Mouse (Mus musculus) forebrain, embryonic 13.5 days (tissue): Measurements from ENCODE around the gene Erc2. TPM values are rescaled to one million over a fixed set of nuclear protein-coding genes. Genes with fewer than 3 reads are reported as not detected.

Experiments
- ATAC-seq: fragments of 200-750 bp; cut with Nextera tagmentation; 2 replicates; pipeline ENCODE4 v1.8.0; 2017
- H3K27ac ChIP-seq: fragments of 300-500 bp; sonication (generic); 2 replicates; pipeline ENCODE4 v1.5.1; 2015; ENCODE audit warnings: inconsistent platforms, mild to moderate bottlenecking, moderate library complexity
- H3K27me3 ChIP-seq: fragments of 300-500 bp; sonication (generic); 2 replicates; pipeline ENCODE4 v1.6.1; 2015; ENCODE audit warnings: mild to moderate bottlenecking, inconsistent platforms
- H3K36me3 ChIP-seq: fragments of 300-500 bp; sonication (generic); 2 replicates; pipeline ENCODE4 v1.6.1; 2015; ENCODE audit warnings: mild to moderate bottlenecking, inconsistent platforms; ENCODE audit not compliant: poor library complexity, severe bottlenecking
- H3K4me1 ChIP-seq: fragments of 300-500 bp; sonication (generic); 2 replicates; pipeline ENCODE4 v1.6.1; 2015; ENCODE audit warnings: inconsistent platforms
- H3K4me2 ChIP-seq: fragments of 300-500 bp; sonication (generic); 2 replicates; pipeline ENCODE4 v1.6.1; 2015; ENCODE audit warnings: inconsistent platforms, mild to moderate bottlenecking, moderate library complexity
- H3K4me3 ChIP-seq: fragments of 300-500 bp; sonication (generic); 2 replicates; pipeline ENCODE4 v1.5.1; 2015; ENCODE audit warnings: mild to moderate bottlenecking, inconsistent platforms
- H3K9ac ChIP-seq: fragments of 300-500 bp; sonication (generic); 2 replicates; pipeline ENCODE4 v1.6.1; 2015; ENCODE audit warnings: mild to moderate bottlenecking, inconsistent platforms
- H3K9me3 ChIP-seq: fragments of 300-500 bp; sonication (generic); replicated peaks from 2 replicates; pipeline ENCODE4 v1.6.1; 2016; ENCODE audit warnings: inconsistent platforms
- WGBS: fragments of 180-500 bp; shearing (Covaris S2); methylation state at CpG from one replicate; pipeline ENCODE4 v1.1.7; 2015; 5-methylcytosine and 5-hydroxymethylcytosine counted together
- polyA plus RNA-seq: library from polyadenylated mRNA; unstranded; fragments of >200 nt; fragmentation: Nextera tagmentation; extraction: Ambion mirVana; gene quantifications from 2 replicates; pipeline ENCODE4 v1.2.1, GENCODE M21; 2015

Gene Erc2
- polyA plus RNA-seq, 1 experiment from 2014 or later = 49.8 TPM

DNA sequence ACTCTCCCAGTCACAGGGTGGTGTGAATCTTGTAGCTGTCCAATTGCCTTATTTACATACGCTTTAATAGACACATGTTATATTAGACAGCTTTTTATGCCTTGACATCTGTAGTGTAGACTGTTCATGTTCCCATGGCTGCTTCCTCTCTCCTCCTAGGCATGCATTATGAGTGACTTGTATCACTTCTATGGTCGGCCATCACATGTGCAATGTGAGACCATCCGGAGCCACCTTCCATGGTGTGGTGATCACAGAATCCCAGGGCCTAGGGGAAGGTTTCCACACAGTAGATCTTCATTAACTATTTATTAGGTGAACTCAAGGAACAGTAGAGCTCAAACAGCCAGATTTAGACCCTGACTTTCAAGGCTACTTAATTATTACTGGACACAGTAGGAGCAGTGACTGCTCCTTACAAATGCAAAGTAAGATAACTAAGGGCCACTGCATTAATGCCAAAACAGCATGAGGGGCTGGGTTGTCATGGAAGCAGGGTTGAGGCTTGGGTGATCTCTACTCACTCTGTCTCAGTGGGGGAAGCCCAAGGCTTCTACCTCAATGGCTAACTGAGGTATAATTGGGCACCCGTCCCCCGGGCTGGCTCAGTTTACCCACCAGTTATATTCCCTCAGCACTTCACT lies 7.3 kb downstream of the Erc2 start:
- 56% methylated on average over 5 of the region's 5 CpGs for WGBS
- no peak for ATAC-seq
- peaks cover 20% of the 10 kb centered on the region; the same call in 1 of the 2 replicates for H3K4me1 ChIP-seq

DNA sequence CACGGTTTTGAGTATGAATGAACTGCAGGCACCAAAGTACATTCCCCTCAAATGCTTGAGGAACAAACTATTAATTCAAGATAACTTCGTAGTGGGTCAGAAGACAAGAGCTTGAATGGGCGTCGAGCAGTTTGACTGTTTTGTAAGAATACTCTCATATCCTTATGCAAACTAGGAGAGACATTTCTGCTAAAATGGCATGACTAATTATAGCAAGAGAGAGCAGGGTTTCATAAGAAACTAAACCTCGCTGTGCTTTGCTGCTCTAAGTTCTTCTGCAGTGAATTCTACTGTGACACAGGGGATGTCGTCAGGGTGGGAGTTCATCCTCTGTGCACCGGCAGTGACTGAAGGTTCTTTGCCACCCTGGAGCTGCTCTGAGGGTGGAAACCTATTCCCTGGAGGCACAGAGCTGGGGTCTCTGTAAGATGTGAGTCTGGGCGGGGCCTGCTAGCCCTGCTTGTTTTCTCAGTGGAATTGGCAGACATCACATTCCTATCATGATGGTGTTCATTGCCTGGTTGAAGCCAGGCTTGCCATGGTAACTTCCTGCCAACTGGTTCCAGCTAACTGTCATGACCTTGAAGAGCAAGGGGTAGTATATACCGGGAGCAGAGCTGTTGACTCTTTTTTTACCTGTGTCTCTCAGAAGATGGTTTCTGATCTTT lies 8.9 kb downstream of the Erc2 start:
- no peak for ATAC-seq
- Histone ChIP-seq H3K9ac (no peak overlapping the region), H3K27me3 (no peaks in the 10 kb centered on the region)

More for the DNA sequence above, 7.3 kb downstream of the Erc2 start:
- Histone ChIP-seq H3K9ac (no peak overlapping the region), H3K36me3 (no peaks in the 10 kb centered on the region), H3K27ac (no peak overlapping the region), H3K4me2 (0 out of 2 replicates have a peak overlapping the region, but pooled peaks have one; percentile 8), H3K4me3 (no peak overlapping the region), H3K9me3 (no peaks in the 10 kb centered on the region), H3K27me3 (no peaks in the 10 kb centered on the region)

GRCm38 (mm10) chr14:27634761-27635160 lies 12.5 kb downstream of the Erc2 start:
- Histone ChIP-seq H3K36me3 (no peaks in the 10 kb centered on the region; the same call in 1 of the 2 replicates), H3K27ac (no peak overlapping the region), H3K9me3 (no peaks in the 10 kb centered on the region), H3K27me3 (no peaks in the 10 kb centered on the region), H3K4me3 (no peak overlapping the region), H3K4me1 (peaks cover 12% of the 10 kb centered on the region; the same call in 1 of the 2 replicates), H3K4me2 (no peak overlapping the region), H3K9ac (no peak overlapping the region)
- WGBS = 88% methylated on average over 6 of the region's 6 CpGs
- ATAC-seq = no peak

More for the DNA sequence above, 8.9 kb downstream of the Erc2 start:
- Histone ChIP-seq H3K4me3 (no peak overlapping the region), H3K9me3 (no peaks in the 10 kb centered on the region), H3K36me3 (no peaks in the 10 kb centered on the region), H3K4me2 (no peak overlapping the region), H3K4me1 (peaks cover 18% of the 10 kb centered on the region; the same call in 1 of the 2 replicates), H3K27ac (no peak overlapping the region)
- 75% methylated on average over 9 of the region's 9 CpGs for WGBS

DNA sequence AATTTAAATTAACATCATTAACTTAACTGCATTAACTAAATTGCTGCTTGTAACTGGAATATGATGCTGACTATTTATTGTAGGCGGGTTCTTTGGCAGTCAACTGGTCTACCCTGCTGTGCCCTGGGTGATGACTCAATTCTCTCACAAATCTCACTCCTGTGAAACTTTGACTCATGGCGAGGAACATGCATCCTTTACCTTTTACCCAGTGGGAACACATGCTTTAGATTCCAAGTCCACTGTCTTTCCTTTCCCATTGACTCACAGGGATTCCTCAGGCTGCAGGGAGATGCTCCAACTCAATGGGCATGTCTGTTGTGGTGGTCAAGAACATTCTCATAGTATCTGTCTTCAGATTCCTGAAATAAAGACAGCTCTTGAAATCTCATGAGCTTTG lies 14.3 kb downstream of the Erc2 start:
- Histone ChIP-seq H3K4me3 (no peak overlapping the region), H3K9me3 (no peaks in the 10 kb centered on the region), H3K27me3 (no peaks in the 10 kb centered on the region), H3K4me2 (no peak overlapping the region), H3K4me1 (no peaks in the 10 kb centered on the region), H3K36me3 (no peaks in the 10 kb centered on the region; the same call in 1 of the 2 replicates), H3K9ac (no peak overlapping the region), H3K27ac (no peak overlapping the region)
- 89% methylated on average over 2 of the region's 2 CpGs for WGBS
- no peak for ATAC-seq

DNA sequence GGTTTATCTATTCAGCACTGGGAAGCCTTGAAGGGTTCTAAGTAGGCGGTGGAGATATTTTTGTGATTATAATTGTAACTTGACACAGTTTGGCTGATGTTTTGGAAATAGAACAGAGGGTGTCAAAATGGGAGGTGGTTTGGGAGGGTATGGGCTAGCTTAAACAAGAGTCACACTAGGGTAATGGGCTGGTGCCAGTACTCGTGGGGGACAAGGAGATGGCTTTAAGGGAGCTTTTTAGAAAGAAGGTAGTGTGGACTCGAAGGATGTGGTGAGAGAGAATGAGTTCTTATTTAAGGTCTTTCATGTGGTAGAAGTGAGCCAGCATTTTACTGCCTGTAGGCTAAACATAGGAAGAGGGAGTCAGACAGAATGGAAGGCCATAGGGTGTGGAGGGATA lies 19.2 kb downstream of the Erc2 start:
- 86% methylated on average over 3 of the region's 3 CpGs for WGBS
- no peak overlapping the region for H3K4me3 ChIP-seq
- no peak for ATAC-seq

GRCm38 (mm10) chr14:27642981-27643380 lies 20.8 kb downstream of the Erc2 start:
- no peak overlapping the region for H3K27ac ChIP-seq
- no peaks in the 10 kb centered on the region for H3K4me1 ChIP-seq
- no peaks in the 10 kb centered on the region; the same call in 1 of the 2 replicates for H3K36me3 ChIP-seq
- H3K9ac ChIP-seq = no peak overlapping the region
- no peak overlapping the region for H3K4me2 ChIP-seq
- 68% methylated on average over 2 of the region's 2 CpGs for WGBS
- H3K27me3 ChIP-seq = no peaks in the 10 kb centered on the region
- H3K9me3 ChIP-seq = no peaks in the 10 kb centered on the region
- no peak overlapping the region for H3K4me3 ChIP-seq
- no peak for ATAC-seq

More for the DNA sequence above, 19.2 kb downstream of the Erc2 start:
- H3K4me1 ChIP-seq = no peaks in the 10 kb centered on the region
- no peaks in the 10 kb centered on the region for H3K9me3 ChIP-seq
- no peaks in the 10 kb centered on the region; the same call in 1 of the 2 replicates for H3K36me3 ChIP-seq
- no peak overlapping the region for H3K9ac ChIP-seq
- no peaks in the 10 kb centered on the region for H3K27me3 ChIP-seq
- no peak overlapping the region for H3K4me2 ChIP-seq
- no peak overlapping the region for H3K27ac ChIP-seq

DNA sequence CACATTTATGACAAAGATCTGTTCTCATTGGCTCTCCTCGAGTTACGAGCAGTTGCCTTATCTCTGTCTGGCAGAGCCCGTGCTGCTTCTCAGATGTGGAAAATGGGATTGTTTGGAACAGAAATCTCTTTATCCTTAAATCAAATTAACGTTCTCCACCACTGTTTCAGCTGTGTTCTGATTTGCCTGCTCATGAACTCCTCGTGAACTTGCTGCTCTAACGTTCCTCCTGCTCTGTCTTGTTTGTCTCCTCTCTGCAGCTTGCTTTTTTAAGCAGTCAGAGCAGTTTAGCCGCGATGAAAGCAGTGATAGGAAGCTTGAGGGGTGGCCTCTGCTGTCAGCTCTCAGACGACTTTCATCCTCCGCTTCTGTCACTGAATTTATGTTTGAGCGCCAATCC lies 32.4 kb downstream of the Erc2 start:
- no peak overlapping the region for H3K4me2 ChIP-seq
- 78% methylated on average over 11 of the region's 11 CpGs for WGBS
- ATAC-seq = no peak

DNA sequence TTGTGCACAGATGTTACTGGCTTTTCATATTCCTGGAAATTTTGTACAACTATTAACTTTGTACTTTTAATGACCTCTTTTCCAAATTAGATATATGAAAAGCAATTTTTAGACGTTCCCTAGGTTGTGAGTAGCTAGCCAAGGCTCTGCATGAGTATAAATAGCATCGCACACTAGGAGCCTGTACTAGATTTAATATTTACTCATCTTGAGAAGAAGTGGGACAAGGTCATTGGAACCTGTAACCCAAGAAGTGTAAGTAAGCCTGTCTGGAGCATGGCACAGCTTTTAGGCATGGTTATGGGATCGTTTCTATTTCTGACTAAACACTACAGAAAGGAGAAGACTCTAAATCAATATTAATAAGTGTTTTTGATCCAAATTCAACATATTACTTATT lies 36.4 kb downstream of the Erc2 start:
- 92% methylated on average over 3 of the region's 3 CpGs for WGBS
- H3K4me3 ChIP-seq = no peak overlapping the region
- no peak for ATAC-seq

More for the DNA sequence above, 32.4 kb downstream of the Erc2 start:
- no peaks in the 10 kb centered on the region for H3K9me3 ChIP-seq
- H3K27me3 ChIP-seq = no peaks in the 10 kb centered on the region
- H3K9ac ChIP-seq = no peak overlapping the region
- no peak overlapping the region for H3K27ac ChIP-seq
- no peak overlapping the region for H3K4me3 ChIP-seq
- peaks cover 16% of the 10 kb centered on the region for H3K36me3 ChIP-seq
- H3K4me1 ChIP-seq = no peaks in the 10 kb centered on the region

DNA sequence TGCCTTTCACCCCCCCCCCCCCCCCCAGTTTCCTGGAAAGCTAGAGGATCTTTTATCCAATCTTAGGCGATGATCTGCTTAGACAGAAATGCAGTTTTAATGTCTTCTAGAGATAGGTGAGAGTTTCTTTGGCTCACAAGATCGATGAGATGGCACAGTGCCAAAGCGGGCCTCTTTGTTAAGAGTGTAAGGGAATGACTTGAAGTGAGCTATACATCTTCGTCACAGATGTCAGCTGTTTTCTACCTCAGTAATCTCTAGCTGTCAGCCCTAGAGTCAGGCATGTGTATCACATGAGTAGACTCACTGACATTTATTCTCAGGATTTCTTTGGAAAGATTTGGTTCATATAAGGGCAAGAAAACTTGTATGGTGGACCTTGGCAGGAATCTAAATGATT lies 39.2 kb downstream of the Erc2 start:
- ATAC-seq = peak; percentile 41; the same call in 1 of the 2 replicates
- Histone ChIP-seq H3K4me2 (no peak overlapping the region), H3K9me3 (no peaks in the 10 kb centered on the region), H3K9ac (no peak overlapping the region), H3K36me3 (no peaks in the 10 kb centered on the region), H3K27me3 (no peaks in the 10 kb centered on the region), H3K27ac (peak overlapping the region; percentile 20; the same call in 1 of the 2 replicates), H3K4me3 (no peak overlapping the region), H3K4me1 (peaks cover 9% of the 10 kb centered on the region; the same call in 1 of the 2 replicates)
- WGBS = 58% methylated on average over 4 of the region's 4 CpGs

More for the DNA sequence above, 36.4 kb downstream of the Erc2 start:
- peaks cover 6% of the 10 kb centered on the region; the same call in 1 of the 2 replicates for H3K36me3 ChIP-seq
- H3K9me3 ChIP-seq = no peaks in the 10 kb centered on the region
- H3K9ac ChIP-seq = no peak overlapping the region
- H3K4me1 ChIP-seq = peaks cover 9% of the 10 kb centered on the region; the same call in 1 of the 2 replicates
- no peak overlapping the region for H3K4me2 ChIP-seq
- no peaks in the 10 kb centered on the region for H3K27me3 ChIP-seq
- H3K27ac ChIP-seq = no peak overlapping the region

DNA sequence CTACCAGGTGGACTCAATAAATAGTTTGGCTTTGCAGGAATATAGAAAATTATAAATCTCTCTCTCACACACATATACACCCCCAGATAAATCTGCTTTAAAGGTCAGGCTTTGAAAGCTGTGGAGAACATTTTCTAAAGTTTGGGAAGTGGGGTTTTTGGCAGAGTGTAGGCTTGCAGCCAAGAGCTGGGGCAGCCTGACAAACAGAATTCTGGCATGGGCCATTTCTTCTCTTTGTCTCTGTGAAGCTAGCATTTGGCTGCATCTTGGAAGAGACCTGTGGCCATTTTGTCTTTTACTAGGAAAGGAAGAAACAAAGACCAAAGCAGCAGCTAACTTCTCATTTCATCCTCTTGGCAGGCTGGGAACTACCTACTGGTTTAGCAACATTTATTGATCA lies 40.0 kb downstream of the Erc2 start:
- H3K27me3 ChIP-seq = no peaks in the 10 kb centered on the region
- H3K27ac ChIP-seq = peak overlapping the region; percentile 35; the same call in 1 of the 2 replicates
- no peak overlapping the region for H3K4me3 ChIP-seq
- no peak for ATAC-seq
- H3K4me1 ChIP-seq = peaks cover 9% of the 10 kb centered on the region; the same call in 1 of the 2 replicates
- no peak overlapping the region for H3K4me2 ChIP-seq
- no peak overlapping the region for H3K9ac ChIP-seq
- H3K9me3 ChIP-seq = no peaks in the 10 kb centered on the region
- no peaks in the 10 kb centered on the region for H3K36me3 ChIP-seq

GRCm38 (mm10) chr14:27667016-27667852 lies 45.0 kb downstream of the Erc2 start:
- Histone ChIP-seq H3K4me1 (peaks cover 5% of the 10 kb centered on the region; the same call in 1 of the 2 replicates), H3K27me3 (no peaks in the 10 kb centered on the region), H3K27ac (no peak overlapping the region), H3K9me3 (no peaks in the 10 kb centered on the region), H3K4me3 (no peak overlapping the region), H3K9ac (no peak overlapping the region), H3K4me2 (no peak overlapping the region), H3K36me3 (no peaks in the 10 kb centered on the region)
- ATAC-seq = no peak
- 87% methylated on average over 11 of the region's 11 CpGs for WGBS

- Histone ChIP-seq H3K9ac (no peak overlapping the region), H3K4me2 (no peak overlapping the region), H3K9me3 (no peaks in the 10 kb centered on the region), H3K36me3 (no peaks in the 10 kb centered on the region), H3K4me3 (no peak overlapping the region), H3K27ac (no peak overlapping the region), H3K27me3 (no peaks in the 10 kb centered on the region), H3K4me1 (no peaks in the 10 kb centered on the region)
- 79% methylated on average over 6 of the region's 6 CpGs for WGBS
- no peak for ATAC-seq
Observed at GRCm38 (mm10) chr14:27668151-27668550, 45.9 kb downstream of the Erc2 start.
